Mouse (Mus musculus): ENCODE measurements around the gene Zfp383. TPM values are rescaled to one million over a fixed set of nuclear protein-coding genes. Genes with fewer than 3 reads are reported as not detected.

The Zfp383 gene
- polyA plus RNA-seq (2012; fragmentation: generic; extraction: Trizol): 1 to 10 TPM in 1 of 2 experiments, under 1 TPM in 1; 0.11 to 3.4 TPM

DNA sequence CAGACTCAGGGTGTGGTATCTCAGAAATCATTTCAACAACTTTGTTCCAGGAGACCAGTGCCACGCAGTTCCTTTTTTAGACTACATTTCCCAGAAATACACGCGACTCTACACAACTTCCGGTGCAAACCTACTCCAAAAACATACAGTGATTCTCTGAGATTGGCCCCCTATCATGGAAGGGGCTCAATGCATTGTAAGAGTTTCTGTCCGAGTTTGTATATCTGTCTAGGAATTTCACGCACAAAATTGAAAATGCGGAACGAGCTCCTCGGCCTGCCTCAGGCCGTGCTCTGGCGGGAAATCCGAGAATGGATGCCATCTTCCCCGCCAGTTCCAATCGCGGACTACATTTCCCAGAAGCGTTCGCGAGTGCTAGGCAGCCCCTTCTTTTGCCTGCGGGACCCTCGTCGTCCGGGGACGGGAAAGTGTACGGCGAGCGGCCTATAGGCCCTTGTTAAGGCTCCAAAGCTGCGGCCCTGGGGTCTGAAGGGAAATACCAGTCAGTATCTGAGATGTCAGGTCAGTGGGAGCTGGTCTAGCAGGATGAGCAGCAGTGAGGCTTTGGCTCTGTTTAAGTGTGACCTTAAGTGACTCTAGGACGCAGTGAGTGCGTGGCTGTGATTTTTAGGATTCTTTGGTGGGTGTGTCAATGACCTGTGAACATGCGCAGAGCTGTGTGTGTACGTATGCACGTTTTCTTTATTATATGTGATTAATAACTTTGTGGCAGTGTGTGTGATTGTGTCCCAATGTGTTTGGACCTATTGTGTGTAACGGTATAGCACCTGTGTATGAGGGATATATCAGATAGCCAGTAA lies at the start of gene Zfp383:
TSS of gene Zfp383 (plus strand) at position 94 of the 821 bp plus-strand sequence.

DNA sequence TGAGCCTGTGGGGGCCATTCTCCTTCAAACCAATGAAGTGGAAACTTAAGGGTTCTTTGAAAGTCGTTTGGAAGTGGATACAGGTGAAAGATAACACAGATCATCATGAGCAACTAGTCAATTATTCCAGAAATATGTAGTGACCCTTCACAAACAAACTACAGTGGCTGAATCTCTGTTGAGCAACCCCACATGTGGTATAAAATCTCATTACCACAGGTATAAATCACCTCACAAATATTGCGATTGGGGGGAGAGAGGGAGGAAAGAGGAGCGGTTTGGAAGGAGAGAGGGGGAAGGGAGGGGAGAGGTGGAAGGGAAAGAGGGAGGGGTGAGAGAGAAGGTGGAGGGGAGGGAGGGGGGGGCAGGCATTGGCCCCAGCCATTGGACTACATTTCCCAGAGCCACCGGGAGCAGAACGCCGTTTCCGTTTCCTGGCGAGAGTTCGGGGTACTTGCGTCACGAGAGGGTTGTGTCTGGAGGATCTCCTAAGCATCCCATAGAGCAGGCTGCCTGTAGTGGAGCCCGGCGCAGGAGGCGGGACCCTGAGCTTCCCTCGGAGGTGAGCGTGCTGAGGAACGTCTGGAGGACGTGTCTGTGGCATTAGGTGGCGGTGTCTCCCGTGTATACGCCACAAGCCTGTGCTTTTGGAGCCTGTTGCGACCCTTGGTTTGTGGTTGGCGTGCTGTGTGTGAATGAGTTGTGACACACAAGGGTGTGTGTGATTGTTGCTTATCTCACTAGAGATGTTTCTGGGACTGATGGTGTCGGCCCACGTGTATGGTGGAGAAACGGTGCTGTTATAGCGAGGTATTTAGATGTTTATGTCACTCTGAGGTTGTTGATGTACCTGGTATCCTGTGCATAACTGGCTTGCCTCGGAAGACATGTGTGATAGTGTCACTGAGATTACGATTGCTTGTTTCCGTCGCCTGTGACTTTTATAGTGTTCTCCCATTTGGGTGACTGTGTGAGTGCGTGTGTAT lies 48.2 kb upstream of the Zfp383 start, which contains the start of gene Zfp420:
TSS of gene Zfp420 (plus strand) at position 448 of the 986 bp plus-strand sequence.

DNA sequence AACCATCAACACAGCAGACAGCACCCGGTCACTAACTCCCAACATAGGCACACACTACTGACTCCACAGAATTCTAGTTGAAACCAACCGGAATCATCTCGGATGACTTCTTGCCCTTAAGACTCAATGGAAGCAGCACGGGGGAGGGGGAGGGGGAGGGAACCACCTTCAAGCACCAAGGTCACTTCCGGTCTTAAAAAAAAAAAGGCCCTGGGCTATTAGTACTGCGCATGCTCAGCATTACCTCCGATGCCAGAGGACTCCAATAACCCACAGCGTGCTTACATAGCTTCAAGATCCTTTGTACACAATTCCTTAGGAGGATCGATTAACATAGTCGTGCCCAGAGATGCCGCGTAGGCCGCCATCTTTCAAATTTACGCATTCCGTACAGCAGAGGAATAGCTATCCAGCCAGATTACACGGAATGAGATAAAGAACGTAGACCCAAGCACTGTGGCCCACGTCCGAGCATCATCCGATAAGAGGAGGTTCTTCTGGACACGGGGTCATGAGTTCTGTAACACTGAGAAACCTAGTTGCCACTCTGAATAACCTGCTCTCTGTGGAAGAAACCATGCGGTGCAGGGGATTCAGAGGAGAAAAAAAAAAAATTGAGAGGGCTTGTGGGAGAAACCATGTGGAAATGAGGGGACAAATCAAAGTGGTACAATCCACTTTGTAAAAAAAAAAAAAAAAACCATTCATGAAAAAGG lies 1.9 kb upstream of the Zfp383 start, which contains the start of gene Zfp27:
TSS of gene Zfp27 (minus strand) at position 607 of the 716 bp plus-strand sequence.

DNA sequence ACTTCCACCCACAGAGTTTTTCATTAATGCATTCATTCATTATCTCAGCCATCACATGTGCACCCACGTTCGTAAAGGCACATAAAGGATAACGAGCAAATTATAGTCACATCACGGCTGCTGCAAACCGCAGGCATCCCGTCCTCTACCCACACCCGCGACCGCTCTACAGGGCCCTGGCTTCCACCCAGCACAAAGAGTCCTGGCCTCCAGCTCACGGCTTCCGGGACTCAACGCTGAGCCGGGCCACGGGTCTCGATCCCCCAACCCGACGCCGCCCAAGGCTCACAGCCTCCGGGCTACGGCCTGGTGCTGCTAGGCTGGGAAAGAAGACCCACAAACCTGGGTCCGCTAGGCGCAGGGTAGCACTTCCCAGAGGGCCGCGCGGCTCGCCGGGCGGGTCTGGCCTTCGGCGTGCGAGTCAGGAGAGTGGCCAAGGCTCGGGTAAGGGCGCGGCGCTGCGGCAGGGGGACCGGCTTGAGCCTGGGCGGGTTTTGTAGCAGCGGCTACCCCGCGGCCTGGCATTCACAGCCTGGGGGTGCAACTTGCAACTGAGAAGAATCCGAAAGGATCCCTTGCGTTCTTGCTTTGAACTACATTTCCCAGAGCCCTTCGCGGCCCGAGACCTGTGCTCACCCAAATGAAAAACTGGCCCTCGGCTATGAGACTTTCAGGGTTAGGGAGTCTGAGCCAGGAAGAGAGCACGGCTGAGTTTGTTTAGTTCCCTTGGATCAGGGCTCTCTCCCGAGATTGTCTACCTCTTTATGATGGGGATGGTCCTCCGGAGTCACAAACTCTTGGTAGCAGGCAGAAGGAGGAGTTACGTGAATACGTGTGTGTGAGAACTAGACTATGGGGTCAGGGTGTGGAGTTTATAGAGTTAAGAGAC lies 45.7 kb downstream of the Zfp383 start, which contains the start of gene Zfp74:
TSS of gene Zfp74 (minus strand) at position 577 of the 889 bp plus-strand sequence.

Other genes starting within 250 kb of the Zfp383 start
- gene Catsperg2, start 181.2 kb upstream of the Zfp383 start, polyA plus RNA-seq (2012; fragmentation: generic; extraction: Trizol): not detected
- 1 to 10 TPM in 1 of 2 experiments, under 1 TPM in 1; 0.34 to 2.9 TPM for gene Zfp84, start 139.7 kb upstream of the Zfp383 start, polyA plus RNA-seq (2012; fragmentation: generic; extraction: Trizol)
- gene Zfp30, start 124.2 kb upstream of the Zfp383 start, polyA plus RNA-seq (2012; fragmentation: generic; extraction: Trizol): 1 to 10 TPM; 1.7 to 5.5 TPM
- 1 to 10 TPM in 1 of 2 experiments, under 1 TPM in 1; 0.14 to 3.0 TPM for gene Zfp790, start 92.1 kb upstream of the Zfp383 start, polyA plus RNA-seq (2012; fragmentation: generic; extraction: Trizol)
- gene Zfp940, start 54.6 kb upstream of the Zfp383 start, polyA plus RNA-seq (2012; fragmentation: generic; extraction: Trizol): 1 to 10 TPM in 1 of 2 experiments, under 1 TPM in 1; 0.09 to 1.4 TPM
- gene Zfp420, start 48.2 kb upstream of the Zfp383 start, polyA plus RNA-seq (2012; fragmentation: generic; extraction: Trizol): under 1 TPM; 0.25 to 0.98 TPM
- 1 to 10 TPM in 1 of 2 experiments, under 1 TPM in 1; 0.23 to 5.7 TPM for gene Zfp27, start 1.7 kb upstream of the Zfp383 start, polyA plus RNA-seq (2012; fragmentation: generic; extraction: Trizol)
- 1 to 10 TPM in 1 of 2 experiments, under 1 TPM in 1; 0.29 to 2.7 TPM for gene Zfp74, start 45.9 kb downstream of the Zfp383 start, polyA plus RNA-seq (2012; fragmentation: generic; extraction: Trizol)
- 1 to 10 TPM in 1 of 2 experiments, under 1 TPM in 1; 0.22 to 2.1 TPM for gene Zfp568, start 75.7 kb downstream of the Zfp383 start, polyA plus RNA-seq (2012; fragmentation: generic; extraction: Trizol)
- 1 to 10 TPM in 1 of 2 experiments, under 1 TPM in 1; 0.07 to 2.3 TPM for gene Zfp14, start 143.2 kb downstream of the Zfp383 start, polyA plus RNA-seq (2012; fragmentation: generic; extraction: Trizol)
- 1 to 10 TPM in 1 of 2 experiments, under 1 TPM in 1; 0.41 to 2.9 TPM for gene Zfp82, start 164.7 kb downstream of the Zfp383 start, polyA plus RNA-seq (2012; fragmentation: generic; extraction: Trizol)
- gene Gm26920, start 182.2 kb downstream of the Zfp383 start, polyA plus RNA-seq (2012; fragmentation: generic; extraction: Trizol): under 1 TPM; 0.02 to 0.77 TPM
- 1 to 10 TPM in 1 of 2 experiments, under 1 TPM in 1; 0.22 to 4.5 TPM for gene Zfp566, start 182.3 kb downstream of the Zfp383 start, polyA plus RNA-seq (2012; fragmentation: generic; extraction: Trizol)
- 10 to 100 TPM in 1 of 2 experiments, under 1 TPM in 1; 0.92 to 11.2 TPM for gene Zfp260, start 186.6 kb downstream of the Zfp383 start, polyA plus RNA-seq (2012; fragmentation: generic; extraction: Trizol)
- 1 to 10 TPM in 1 of 2 experiments, under 1 TPM in 1; 0.15 to 2.5 TPM for gene Zfp382, start 213.7 kb downstream of the Zfp383 start, polyA plus RNA-seq (2012; fragmentation: generic; extraction: Trizol)